Mouse (Mus musculus): Measurements from ENCODE around the gene Dffa. TPM values are rescaled to one million over a fixed set of nuclear protein-coding genes. Genes with fewer than 3 reads are reported as not detected.

Gene Dffa
- polyA plus RNA-seq, 1 experiment from 2014 or later = 29.1 TPM

Other genes with a start within 250 kb of the Dffa start
- gene Pex14, start 4.3 kb upstream of the Dffa start, polyA plus RNA-seq (2015; fragmentation: Nextera tagmentation; extraction: Ambion mirVana) = 52.6 and 57.7 TPM in 2 replicates
- 0.35 and 0.41 TPM in 2 replicates for gene Cort, start 22.6 kb downstream of the Dffa start, polyA plus RNA-seq (2015; fragmentation: Nextera tagmentation; extraction: Ambion mirVana)
- gene Cenps, start 33.5 kb downstream of the Dffa start, polyA plus RNA-seq (2015; fragmentation: Nextera tagmentation; extraction: Ambion mirVana) = 22.1 and 24.3 TPM in 2 replicates
- 111 and 114 TPM in 2 replicates for gene Pgd, start 62.6 kb downstream of the Dffa start, polyA plus RNA-seq (2015; fragmentation: Nextera tagmentation; extraction: Ambion mirVana)
- 155 and 169 TPM in 2 replicates for gene Kif1b, start 203.5 kb downstream of the Dffa start, polyA plus RNA-seq (2015; fragmentation: Nextera tagmentation; extraction: Ambion mirVana)

All from hindbrain, embryonic 13.5 days (tissue).